Mouse (Mus musculus): ENCODE results near the gene Strada.
"Not testable (repeated sequence)": the region's sequence is repeated elsewhere in the genome, so short reads cannot be mapped to it uniquely, and the experiment has no call there.

Strada gene

DNA sequence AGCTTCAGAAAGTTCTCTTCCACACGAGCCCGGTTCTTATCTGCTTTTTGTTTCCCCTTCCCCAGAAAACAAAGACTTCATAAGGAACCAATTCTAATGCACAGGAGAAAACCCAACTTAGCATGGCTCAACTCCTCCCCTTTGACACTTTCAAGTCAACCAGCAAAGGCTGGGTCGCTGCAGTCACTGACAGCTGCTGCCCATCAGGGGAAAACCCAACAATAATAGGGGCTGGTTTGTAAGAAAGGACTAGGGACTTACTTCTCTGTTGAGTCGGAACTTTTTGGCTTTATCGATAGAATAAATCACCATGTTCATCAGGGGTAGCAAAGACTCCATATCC is at the start of gene Strada:
Gene Strada (minus strand): TSS at position 46 of the 343 bp plus-strand sequence.
- no peak for DNase-seq (ENCODE audit: low spot score)

DNA sequence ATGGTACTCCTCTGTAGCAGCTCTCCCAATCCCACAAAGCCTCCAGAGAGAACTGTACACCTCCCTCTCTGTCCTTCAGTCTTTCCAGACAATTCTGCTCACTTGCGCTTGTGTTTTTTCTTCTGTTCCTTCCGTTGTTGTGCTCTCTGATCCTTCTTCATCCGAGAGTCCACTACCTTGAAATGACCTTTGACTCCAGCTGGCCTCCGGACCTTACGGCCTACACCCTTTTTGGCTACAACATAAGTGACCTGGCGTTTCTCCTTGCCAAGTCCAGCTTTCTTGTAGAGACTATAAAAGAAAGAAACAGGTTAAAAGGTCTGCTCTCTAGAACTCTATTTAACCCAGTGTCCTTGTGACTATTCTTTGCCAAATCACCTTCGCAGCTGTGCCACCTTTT is 47.4 kb upstream of the Strada start:
- no peak for DNase-seq (ENCODE audit: low spot score)

- DNase-seq (ENCODE audit: low spot score): no peak
These were observed 44.9 kb upstream of the Strada start for GRCm38 (mm10) chr11:106246834-106247233.

DNA sequence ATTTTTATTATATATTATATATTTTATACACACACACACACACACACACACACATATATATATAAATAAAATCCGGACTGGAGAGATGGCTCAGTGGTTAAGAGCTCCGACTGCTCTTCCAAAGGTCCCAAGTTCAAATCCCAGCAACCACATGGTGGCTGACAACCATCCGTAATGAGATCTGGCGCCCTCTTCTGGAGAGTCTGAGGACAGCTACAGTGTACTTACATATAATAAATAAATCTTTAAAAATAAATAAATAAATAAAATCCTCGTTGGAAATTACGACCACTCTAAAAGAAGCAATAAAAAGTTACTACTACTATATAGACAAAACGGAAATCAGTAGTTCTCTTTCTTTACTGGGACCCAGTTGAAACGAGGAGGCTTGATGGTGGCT is 32.0 kb upstream of the Strada start:
- not testable (repeated sequence) for DNase-seq (ENCODE audit: low spot score)

DNA sequence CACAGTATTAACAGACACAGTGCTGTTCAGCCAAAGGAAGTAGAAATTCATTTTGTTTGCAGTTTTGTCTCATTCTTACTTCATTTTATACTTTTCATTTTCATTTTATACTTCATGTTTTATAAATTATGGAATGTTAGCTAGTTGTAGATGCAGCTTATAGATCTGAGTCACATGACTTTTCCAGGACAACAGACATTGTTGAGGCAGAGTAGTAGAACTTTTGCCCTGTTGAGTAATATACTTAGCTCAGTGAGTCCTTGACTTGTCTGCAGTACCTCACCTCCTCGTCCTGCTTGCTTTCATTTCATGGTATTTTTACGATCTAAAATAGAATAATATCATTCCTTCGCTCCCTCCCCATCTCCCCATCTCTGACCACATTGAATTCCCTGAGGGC is 18.6 kb upstream of the Strada start:
- DNase-seq (ENCODE audit: low spot score): no peak

GRCm38 (mm10) chr11:106216730-106217490 is 14.9 kb upstream of the Strada start, which contains the start of gene Ddx42:
Gene Ddx42, plus strand, starts transcription at chr11:106216926.
- peak; percentile 88 for DNase-seq (ENCODE audit: low spot score)

GRCm38 (mm10) chr11:106215927-106216729 is 14.2 kb upstream of the Strada start, which contains the start of gene Ccdc47:
Gene Ccdc47, minus strand, starts transcription at chr11:106216344.
- peak; percentile 97 for DNase-seq (ENCODE audit: low spot score)

- DNase-seq (ENCODE audit: low spot score): no peak
These were observed 13.5 kb upstream of the Strada start for GRCm38 (mm10) chr11:106215450-106215859.

DNA sequence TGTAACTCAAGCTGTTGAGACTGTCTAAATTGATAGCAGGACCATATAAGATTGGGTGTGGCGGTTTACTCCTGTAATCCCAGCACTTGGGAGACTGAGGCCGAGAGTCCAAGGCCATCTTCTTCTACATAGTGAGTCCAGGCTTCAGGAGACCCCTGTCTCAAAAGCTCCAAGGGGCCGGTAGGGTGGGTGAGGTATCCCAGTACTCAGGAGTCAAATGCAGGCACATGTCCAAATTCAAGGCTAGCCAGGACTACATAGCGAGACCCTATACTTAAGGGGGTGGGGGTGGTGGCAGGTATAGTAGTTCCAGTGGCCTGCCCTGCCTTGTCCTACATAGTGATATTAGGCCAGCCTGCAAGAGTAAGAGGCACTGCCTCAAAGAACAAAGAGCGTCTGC is 12.9 kb upstream of the Strada start:
- DNase-seq (ENCODE audit: low spot score): no peak

DNA sequence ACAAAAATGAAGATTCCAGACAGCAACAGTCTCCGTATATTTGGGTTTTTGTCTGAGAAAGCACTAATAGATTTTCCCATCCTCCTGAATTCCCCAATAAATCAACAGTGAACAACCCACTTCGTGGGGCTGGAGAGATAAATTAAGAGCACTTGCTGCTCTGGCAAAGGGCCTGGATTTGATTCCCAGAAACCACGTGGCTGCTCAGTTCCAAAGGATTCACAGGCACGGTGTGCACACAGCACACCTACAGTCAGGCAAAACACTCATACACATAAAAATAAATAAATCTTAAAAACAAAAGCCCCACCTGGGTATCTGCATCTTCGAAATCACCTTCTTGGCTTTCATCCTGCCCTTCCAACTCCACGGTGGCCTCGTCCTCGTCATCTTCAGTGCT is 10.8 kb upstream of the Strada start:
- DNase-seq (ENCODE audit: low spot score): no peak

GRCm38 (mm10) chr11:106201337-106202122 is 438 bp downstream of the Strada start:
- DNase-seq (ENCODE audit: low spot score): no peak

DNA sequence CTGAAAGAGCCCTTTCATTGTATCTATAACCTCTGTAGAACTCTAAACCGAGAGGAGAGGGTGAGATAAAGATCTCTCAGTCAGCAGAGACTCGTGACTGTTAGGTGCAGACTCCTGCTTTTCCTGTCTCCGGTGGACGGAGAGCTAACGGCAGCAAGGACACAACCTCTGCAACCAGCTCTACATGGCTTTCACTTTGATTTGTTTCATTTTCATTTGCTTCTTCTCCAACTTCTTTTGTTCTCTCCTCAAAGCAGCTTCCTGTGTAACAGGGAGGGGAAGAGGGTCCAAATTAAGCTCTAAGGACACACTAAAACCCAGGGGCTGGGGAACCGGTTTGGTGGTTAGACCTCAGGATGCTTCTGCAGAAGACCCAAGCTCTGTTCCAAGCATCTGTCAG is 1.2 kb downstream of the Strada start:
- no peak for DNase-seq (ENCODE audit: low spot score)

DNA sequence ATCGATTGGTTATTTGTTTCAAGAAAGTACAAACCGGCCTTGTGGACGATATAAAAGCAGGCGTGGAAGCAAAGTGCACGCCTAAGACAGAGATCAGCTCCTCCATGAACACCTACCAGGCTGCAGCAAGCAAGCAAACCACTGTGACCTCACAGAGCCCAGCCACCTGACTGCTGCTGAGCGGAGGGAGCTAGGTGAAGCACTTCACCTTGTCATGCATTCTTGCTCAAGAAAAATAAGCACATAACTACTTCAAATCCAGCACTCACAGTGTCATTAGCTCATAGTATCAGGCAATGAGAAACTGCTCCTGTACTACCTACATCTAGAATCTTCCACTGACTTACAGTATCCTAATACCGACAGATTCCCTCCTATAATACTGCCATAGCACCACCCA is 2.0 kb downstream of the Strada start:
- DNase-seq (ENCODE audit: low spot score): not testable (repeated sequence)

- no peak for DNase-seq (ENCODE audit: low spot score)
These were observed 3.7 kb downstream of the Strada start for GRCm38 (mm10) chr11:106198277-106198676.

DNA sequence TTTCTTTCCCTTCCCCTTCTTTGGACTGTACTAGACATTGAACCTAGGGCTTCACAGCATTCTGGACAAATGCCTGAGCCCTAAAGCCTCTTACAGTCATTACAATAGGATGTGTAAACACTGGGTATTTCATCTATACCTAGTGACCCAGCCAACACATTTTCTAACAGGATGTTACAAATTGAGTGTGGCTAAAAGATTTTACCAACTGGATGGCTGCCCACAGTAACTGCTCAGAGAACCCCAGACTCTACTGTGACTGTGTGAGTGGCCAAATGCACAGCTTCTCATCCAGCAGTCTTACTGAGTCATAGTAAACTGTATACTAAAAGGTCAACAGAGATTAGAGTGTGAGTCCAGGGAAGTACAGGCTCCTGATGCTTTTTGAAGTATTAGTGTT is 6.6 kb downstream of the Strada start:
- DNase-seq (ENCODE audit: low spot score): no peak

DNA sequence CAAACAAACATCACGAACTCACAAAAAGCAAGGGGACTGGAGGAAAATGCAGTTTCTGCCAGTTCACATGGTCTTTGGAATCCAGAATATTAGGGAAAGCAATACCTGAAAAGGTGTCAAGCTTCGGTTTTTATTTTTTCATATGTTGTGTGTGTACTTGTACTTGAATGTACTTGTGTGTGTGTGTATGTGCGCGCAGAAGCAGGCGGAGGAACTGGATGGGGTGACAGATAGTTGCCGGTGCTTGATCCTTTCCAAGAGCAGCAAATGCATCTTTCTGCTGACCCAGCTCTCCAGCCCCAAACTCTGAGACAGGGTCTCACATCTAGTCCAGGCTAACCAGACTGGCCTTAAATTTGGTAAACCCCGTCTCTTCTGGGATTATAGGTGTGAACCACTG is 7.1 kb downstream of the Strada start:
- DNase-seq (ENCODE audit: low spot score): no peak

- DNase-seq (ENCODE audit: low spot score): no peak
These were observed 7.8 kb downstream of the Strada start for GRCm38 (mm10) chr11:106194155-106194541.

- DNase-seq (ENCODE audit: low spot score): peak; percentile 97
These were observed 8.4 kb downstream of the Strada start for GRCm38 (mm10) chr11:106193371-106194154.

DNA sequence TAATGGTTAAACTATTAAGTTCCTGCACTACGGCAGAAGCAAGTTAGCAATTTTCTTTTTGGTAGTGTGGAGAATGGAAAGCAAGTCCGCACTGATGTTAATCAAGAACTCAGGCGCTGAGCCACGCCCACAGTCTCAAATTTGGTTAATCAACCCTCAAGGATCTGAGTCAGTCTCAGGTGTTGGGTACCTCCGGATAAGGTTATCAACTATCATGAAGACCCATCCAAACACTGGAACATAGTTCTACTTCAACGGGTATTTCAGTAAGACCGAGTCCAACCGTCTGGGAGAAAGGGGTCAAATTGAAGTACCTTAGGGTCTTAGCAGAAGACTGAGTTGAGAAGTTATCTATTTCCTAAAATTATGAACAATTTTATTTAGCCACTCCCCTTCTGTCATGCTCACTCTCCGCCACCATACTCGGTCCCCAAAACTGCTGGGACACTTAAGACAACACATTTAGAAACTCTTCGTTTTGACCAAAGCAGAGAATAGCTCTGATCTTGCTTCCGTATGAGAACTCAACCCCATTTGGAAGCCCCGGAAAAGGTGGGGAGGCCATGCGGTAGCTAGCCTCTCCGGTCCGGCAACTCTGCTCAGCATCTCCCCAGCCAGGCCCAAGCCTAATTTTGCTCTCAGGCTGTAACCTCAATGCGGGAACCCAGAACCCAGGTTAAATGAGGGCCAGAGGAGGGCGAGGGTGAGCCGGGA is 9.2 kb downstream of the Strada start:
- no peak for DNase-seq (ENCODE audit: low spot score)

- DNase-seq (ENCODE audit: low spot score): no peak
These were observed 9.7 kb downstream of the Strada start for GRCm38 (mm10) chr11:106192241-106192640.

- no peak for DNase-seq (ENCODE audit: low spot score)
These were observed 10.3 kb downstream of the Strada start for GRCm38 (mm10) chr11:106191716-106192115.
